Comparison of ENCODE assay signal across 8 mouse cellular contexts in the genomic region with DNA sequence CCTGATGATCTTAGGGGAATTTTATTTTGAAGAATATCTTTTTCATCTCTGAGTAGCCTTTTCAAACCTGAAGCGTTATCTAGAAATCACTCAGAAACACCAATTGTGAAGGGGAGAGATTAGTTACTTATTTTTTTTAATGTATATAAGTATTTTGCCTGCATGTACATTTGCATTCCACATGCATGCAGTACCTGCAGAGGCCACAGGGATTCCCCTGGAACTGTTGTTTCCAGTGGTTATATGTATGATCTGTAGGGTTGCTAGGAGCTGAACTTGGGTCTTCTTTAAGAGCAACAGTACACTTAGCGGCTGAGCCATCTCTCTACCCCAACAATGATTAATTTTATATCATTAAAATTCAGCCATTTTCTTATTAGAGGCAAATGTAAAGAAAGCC. TPM values are rescaled to one million over a fixed set of nuclear protein-coding genes. Genes with fewer than 3 reads are reported as not detected.
DNase-seq lines count a peak whose midpoint lies in the region; ATAC-seq and TF ChIP-seq lines count a peak whose summit lies in the region.

No protein-coding gene starts in this region.

- H3K4me3 ChIP-seq in kidney, adult 2 months (ENCODE audit: insufficient read depth, low read depth, low read length), result no peak overlapping the region

- ATAC-seq in monocyte, adult 5-6 weeks (replicated peaks; ENCODE audit: insufficient number of reproducible peaks, low FRiP score, low TSS enrichment, poor library complexity, severe bottlenecking), result no peak

- no peak for TF ChIP-seq CTCF in kidney, adult 2 months (conservative IDR thresholded peaks at IDR 0.05; ENCODE audit: insufficient read depth, insufficient read length, low read depth, low read length)

- H3K36me3 ChIP-seq in kidney, adult 2 months (ENCODE audit: control insufficient read depth, insufficient read depth, low read length), result peaks cover 4% of the 10 kb centered on the region; the same call in 1 of the 2 replicates

- H3K27ac ChIP-seq in kidney, adult 2 months (ENCODE audit: insufficient read depth, low read depth, low read length), result no peak overlapping the region

- 83% methylated on average over 2 of the region's 2 CpGs for WGBS in kidney, adult 2 months

- H3K27me3 ChIP-seq in kidney, adult 2 months (replicated peaks; ENCODE audit: control insufficient read depth, insufficient read depth, low read length), result no peaks in the 10 kb centered on the region

- TF ChIP-seq POLR2A in kidney, adult 2 months (IDR thresholded peaks at IDR 0.05; ENCODE audit: low read depth, low read length), result no peak

- DNase-seq in kidney, postnatal 4 days, result peak; percentile 56 to 67
- no peak for DNase-seq in kidney, adult 2 months
- DNase-seq in CD4-positive helper T cell, adult 2 months (ENCODE audit: low read depth, low spot score), result peak; percentile 70
- DNase-seq in MEL-GATA-1-ER (ENCODE audit: extremely low read depth, low read depth), result peak; percentile 32
- DNase-seq in induced T-regulatory cell, adult 2 months (ENCODE audit: low read depth), result peak; percentile 76
- no peak for DNase-seq in adrenal gland, adult (ENCODE audit: inconsistent age in 2 of 2, low spot score in 1 of 2)
- DNase-seq in kidney, adult 18-20 months, result no peak

- H3K4me1 ChIP-seq in kidney, adult 2 months (ENCODE audit: control insufficient read depth, insufficient read depth, low read length), result no peaks in the 10 kb centered on the region

RNA-seq across cellular contexts. Expression of gene Ddx46, which starts 9.7 kb away (rescaled TPM):
- 12.3 and 13.0 TPM in 2 replicates for polyA plus RNA-seq in kidney, adult 2 months (2012; rRNA removed)
- total RNA-seq in monocyte, adult 5-6 weeks (2017), result 123 to 183 TPM (median 145 TPM) in 3 replicates

RNA-seq across cellular contexts. Expression of gene Caml, which starts 21.7 kb away (rescaled TPM):
- 21.4 and 26.6 TPM in 2 replicates for polyA plus RNA-seq in kidney, adult 2 months (2012; rRNA removed)
- 26.6 to 41.4 TPM (median 37.6 TPM) in 3 replicates for total RNA-seq in monocyte, adult 5-6 weeks (2017)

RNA-seq across cellular contexts. Expression of gene B4galt7, which starts 44.8 kb away (rescaled TPM):
- polyA plus RNA-seq in kidney, adult 2 months (2012; rRNA removed), result 15.0 and 15.7 TPM in 2 replicates
- total RNA-seq in monocyte, adult 5-6 weeks (2017), result 23.1 to 47.1 TPM (median 26.2 TPM) in 3 replicates

RNA-seq across cellular contexts. Expression of gene B230219D22Rik, which starts 48.4 kb away (rescaled TPM):
- 28.7 and 32.7 TPM in 2 replicates for polyA plus RNA-seq in kidney, adult 2 months (2012; rRNA removed)
- 37.5 to 51.1 TPM (median 49.4 TPM) in 3 replicates for total RNA-seq in monocyte, adult 5-6 weeks (2017)

Comparison
In these comparisons a context has a peak if more than half of its experiments do, and no peak if none do; other contexts are left out.
1. DNase-seq: peak in kidney, postnatal 4 days (2 of 2), CD4-positive helper T cell, adult 2 months (single experiment), MEL-GATA-1-ER (single experiment) and induced T-regulatory cell, adult 2 months (single experiment); none in kidney, adult 2 months (single experiment), adrenal gland, adult (0 of 2) and kidney, adult 18-20 months (single experiment).